Mouse (Mus musculus): Measurements from ENCODE around the gene Olfr625-ps1.

GRCm38 (mm10) chr7:103642602-103643001, 39.9 kb upstream of the Olfr625-ps1 start, which contains the start of gene Olfr622:
- no peak for TF ChIP-seq CTCF (IDR thresholded peaks at IDR 0.05; ENCODE audit: control insufficient read depth, insufficient read depth, insufficient read length)
- no peak for TF ChIP-seq USF1 (IDR thresholded peaks at IDR 0.05; ENCODE audit: low read depth)
- no peak for TF ChIP-seq MYOD1 (IDR thresholded peaks at IDR 0.05; ENCODE audit: control insufficient read depth, insufficient read length, low read depth)
- no peak for TF ChIP-seq MAX (IDR thresholded peaks at IDR 0.05)
- no peak for TF ChIP-seq CEBPB (IDR thresholded peaks at IDR 0.05; ENCODE audit: low read depth)
